Mouse (Mus musculus): ENCODE measurements at regions not wholly inside any gene's neighbourhood (a gene's known extent, or its start where the extent isn't known, plus 50 kb on each side); places are given as distances from the start of the nearest gene placed in this dataset.
A peak's percentile ranks its signal among the peaks of the same experiment; 100 is the strongest.

DNA sequence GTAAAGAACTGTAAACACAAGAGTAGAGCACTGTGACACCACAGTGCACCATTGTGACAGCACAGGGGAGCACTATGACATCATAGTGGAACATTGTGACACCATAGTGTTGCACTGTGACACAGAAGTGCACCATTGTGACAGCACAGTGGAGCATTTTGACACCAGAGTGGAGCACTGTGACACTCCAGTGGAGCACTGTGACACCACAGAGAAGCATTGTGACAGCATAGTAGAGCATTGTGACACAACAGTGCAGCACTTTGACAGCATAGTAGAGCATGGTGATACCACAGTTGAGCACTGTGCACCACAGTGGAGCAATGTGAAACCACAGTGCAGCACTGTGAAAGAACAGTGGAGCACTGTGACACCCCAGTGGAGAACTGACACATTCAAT lies 2750.4 kb upstream of the Gm8797 start:
- DNase-seq (ENCODE audit: low read depth), result peak; percentile 62

GRCm38 (mm10) chr3:3001224-3001623 lies 2749.4 kb upstream of the Gm8797 start:
- DNase-seq (ENCODE audit: low read depth), result no peak

DNA sequence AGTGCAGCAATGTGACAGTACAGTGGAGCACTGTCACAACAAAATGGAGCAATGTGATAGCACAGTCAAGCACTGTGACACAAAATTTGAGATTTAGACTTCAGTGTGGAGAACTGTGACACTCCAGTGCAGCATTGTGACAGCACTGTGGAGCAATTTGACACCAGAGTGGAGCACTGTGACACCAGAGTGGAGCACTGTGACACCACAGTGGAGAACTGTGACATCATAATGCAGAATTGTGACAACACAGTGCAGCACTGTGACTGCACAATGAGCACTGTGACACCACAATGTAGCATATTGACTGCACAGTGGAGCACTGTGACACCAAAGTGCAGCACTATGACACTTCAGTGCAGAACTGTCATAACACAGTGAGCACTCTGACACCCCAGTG lies 2749.0 kb upstream of the Gm8797 start:
- no peak for DNase-seq (ENCODE audit: low read depth)

DNA sequence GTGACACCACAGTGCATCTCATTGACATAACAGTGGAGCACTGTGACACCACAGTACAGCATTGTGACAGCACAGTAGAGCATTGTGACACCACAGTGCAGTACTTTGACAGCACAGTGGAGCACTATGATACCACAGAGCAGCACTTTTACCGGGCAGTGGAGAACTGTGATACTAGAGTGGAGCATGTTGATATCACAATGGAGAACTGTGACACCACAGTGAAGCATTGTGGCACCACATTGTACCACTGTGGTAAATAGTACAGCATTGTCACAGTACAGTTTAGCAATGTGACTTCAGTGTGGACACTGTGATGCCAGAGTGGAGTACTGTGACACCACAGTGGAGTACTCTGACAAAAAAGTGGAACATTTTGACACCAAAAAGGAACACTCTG lies 2747.2 kb upstream of the Gm8797 start:
- DNase-seq (ENCODE audit: low read depth), result no peak

DNA sequence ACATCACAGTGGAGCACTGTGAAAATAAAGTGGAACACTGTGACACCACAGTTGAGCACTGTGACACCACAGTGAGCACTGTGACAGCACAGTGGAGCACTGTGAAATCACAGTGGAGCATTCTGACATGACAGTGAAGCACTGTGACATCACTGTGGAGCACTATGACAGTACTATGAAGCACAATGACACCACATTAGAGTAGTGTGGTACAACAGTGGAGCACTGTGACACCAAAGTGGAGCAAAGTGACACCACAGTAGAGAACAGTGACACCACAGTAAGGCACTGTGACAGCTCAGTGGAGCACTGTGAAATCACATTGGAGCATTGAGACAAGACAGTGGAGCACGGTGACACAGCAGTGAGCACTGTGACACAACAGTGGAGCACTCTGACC lies 2739.5 kb upstream of the Gm8797 start:
- no peak for DNase-seq (ENCODE audit: low read depth)

- no peak for DNase-seq (ENCODE audit: low read depth)
Measured at GRCm38 (mm10) chr3:3012951-3013350, 2737.7 kb upstream of the Gm8797 start.

DNA sequence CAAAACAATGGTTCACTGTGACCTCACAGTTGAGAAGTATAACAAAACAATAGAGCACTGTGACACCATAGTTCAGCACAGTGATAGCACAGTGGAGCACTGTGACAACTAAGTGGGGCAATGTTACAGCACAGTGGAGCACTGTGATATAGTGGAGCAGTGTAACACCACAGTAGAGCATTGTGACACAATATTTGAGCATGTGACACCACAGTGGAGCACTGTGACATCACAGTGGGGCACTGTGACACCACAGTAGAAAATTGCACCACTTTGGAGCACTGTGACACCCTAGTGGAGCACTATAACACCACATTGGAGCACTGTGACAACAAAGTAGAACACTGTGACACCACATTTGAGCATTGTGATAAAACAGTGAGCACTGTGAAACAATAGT lies 2735.6 kb upstream of the Gm8797 start:
- DNase-seq (ENCODE audit: low read depth), result no peak

- DNase-seq (ENCODE audit: low read depth), result no peak
Measured at GRCm38 (mm10) chr3:3016572-3016971, 2734.0 kb upstream of the Gm8797 start.

DNA sequence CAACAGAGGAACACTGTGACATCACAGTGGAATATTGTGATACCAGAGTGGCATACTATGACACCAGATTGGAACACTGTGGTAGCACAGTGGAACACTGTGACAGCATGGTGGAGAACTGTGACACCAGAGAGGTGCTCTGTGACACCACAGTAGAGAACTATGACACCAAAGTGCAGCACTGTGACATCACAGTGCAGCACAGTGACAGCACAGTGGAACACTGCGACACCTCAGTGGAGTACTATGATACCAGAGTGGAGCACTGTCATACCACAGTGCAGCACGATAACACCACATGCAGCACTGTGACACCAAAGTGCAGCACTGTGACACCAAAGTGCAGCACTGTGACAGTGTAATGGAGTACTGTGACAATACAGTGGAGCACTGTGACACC lies 2717.8 kb upstream of the Gm8797 start:
- no peak for DNase-seq (ENCODE audit: low read depth)

Measured in 416B (cell line).